Mouse (Mus musculus): ENCODE results near the gene Cdkn2aip.

Gene Cdkn2aip

DNA sequence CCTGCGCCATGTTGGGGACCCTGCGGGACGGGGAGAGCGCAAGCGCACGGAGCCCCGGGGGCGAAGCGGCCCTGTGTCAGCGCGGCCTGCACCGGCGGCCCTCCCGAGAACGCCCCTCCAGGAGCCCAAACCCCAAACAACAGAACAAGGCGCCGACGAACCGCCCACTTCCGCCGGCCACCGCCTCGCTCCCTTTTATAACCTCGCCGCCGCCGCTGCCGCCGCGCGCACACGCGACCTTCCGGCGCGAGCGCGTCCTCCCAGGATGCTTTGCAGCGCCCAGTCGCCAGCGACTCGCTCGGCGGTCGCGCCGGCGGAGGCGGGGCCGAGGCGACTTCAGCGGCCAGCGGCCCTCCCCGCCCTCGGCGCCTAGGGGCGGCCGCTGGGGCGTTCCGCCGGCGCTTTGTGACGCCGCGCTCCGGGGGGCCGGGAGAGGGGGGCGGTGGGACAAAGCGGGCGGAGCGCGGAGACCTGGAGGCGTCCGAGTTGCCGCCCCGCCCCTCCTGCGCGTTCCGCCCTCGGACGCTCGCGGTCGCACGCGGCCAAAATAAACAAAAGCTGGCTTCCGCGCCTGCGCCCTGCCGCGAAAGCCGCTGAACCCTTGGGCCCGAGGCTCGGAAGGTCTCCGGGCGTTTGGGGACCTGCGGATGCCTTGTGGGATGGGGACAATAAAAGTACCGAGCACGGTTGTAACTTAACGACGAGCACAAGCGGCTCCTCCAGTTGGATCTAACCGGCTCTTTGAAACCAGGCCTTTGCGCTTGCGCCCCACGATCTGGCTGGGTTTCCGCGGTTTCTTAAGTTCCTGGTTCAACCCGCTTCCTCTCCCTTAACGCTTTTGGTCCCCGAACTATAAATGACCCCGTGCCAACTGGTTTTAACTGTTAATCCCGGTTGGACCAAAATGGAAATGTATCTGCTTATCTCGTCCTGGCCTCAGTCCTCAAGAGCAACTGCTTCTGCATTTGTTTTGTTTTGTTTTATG lies at the start of gene Cdkn2aip:
Cdkn2aip (minus strand) TSS at position 172 of the 985 bp plus-strand sequence.
- DNase-seq (ENCODE audit: extremely low spot score, low spot score) = peak; percentile 95

DNA sequence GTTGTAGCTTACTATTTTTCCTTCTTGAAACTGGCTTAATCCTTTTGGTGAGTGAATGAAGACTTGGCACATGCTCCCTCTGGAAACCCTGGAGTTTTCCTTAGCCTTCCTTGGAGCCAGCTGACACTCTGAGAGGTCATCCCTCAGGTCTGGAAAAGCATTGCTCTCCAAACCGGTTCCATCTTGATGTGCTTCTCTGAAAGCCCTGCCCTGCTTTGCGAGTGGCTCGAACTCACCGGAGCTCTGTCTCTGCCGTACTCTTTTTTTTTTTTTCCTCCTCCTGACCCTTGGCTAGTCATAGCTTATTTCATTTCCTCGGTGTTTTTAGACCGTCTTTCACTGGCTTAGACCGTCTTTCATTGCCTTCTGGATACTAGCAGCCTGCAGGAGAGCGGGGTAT lies 49.5 kb upstream of the Cdkn2aip start:
- DNase-seq (ENCODE audit: extremely low spot score, low spot score) = no peak

DNA sequence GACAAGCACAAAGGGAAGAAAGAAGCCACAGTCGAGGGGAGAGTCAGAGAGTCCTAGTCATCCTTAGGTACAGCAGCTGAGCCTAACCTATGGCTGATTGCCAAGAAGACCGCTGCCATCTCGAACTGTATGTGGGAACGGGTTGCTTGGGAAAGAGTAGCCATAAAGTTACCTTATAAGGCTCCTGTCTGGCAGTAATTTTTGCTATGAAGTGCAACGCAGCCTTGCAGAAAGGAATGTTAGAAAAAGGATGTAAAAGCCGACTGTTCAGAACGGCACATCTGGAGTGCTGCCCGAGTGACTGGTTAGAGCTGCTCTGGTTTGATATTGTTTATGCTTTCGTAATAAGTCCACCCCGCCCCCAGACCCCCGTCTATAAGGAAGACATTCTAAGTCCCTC lies 47.0 kb upstream of the Cdkn2aip start:
- DNase-seq (ENCODE audit: extremely low spot score, low spot score) = no peak

DNA sequence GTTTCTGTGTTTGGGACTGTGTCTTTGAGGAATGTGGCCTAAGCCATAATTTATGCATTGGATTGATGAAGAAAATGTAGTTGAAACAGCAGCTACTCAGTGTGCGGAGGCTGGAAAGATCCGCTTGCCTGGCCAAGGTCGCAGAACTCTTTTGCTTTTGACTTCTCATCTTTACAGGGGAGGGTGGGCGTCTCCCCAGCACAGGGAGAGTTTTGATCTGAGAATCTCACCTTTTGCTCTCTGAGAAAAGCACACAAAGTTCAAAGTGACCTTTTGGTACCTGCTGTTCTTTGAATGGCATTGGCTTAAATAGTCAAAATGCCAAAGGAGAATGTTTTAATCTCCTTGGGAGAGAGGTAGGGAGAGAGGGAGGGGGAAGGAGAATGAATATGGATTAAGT lies 46.5 kb upstream of the Cdkn2aip start:
- DNase-seq (ENCODE audit: extremely low spot score, low spot score) = no peak

DNA sequence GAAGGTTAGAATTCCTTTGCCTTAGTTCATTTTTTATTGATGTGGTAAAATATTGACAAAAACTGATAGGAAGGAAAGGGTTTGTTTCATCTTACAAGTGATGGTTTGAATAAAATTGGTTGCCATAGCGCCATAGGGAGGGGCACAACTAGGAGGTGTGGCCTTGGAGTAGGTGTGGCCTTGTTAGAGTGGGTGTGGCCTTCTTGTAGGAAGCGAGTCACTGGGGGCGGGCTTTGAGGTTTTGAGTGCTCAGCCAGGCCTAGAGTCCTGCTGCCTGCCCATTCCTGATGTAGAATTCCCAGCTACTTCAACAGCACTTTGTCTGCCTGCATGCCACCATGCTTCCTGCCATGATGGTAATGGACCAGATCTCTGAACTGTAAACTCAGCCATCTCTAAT lies 39.4 kb upstream of the Cdkn2aip start:
- DNase-seq (ENCODE audit: extremely low spot score, low spot score) = no peak

DNA sequence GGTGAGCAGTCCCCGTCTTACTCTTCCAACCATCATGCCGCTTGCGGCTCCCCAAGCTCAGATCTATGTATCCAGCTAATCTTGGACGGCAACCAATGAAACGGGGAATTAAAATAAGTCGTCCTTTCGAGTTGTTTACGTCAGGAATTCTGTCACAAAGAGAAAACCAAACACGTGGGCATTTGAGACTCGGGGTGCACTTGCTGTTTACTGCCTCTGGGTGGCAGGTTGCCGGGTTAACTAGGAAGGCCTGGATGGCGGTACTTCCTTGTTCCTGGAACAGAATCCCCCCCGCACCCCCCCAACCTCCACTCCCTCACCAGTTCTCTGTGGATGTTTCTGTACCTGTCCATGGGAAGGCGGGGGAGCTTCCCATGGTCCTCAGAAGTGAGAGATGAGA lies 36.4 kb upstream of the Cdkn2aip start:
- no peak for DNase-seq (ENCODE audit: extremely low spot score, low spot score)

DNA sequence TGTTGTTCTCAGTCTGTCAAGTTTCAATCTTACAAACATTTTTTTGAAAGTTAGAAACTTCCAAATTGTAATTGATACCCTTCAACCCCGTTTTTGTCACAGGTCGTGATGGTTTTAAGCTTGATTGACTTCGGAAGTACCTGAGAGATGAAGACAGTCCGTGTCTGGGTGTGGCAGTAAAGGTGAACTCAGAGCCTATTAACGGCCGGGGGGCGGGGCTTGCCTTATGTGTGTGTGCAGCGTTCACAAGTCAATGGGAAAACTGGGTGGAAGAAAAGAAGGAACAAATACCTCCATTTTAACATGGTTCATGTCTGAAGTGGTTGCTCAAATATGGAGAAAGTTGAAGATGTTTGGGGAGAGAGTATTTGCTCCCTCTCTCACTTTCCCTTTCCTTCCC lies 35.8 kb upstream of the Cdkn2aip start:
- DNase-seq (ENCODE audit: extremely low spot score, low spot score) = no peak

DNA sequence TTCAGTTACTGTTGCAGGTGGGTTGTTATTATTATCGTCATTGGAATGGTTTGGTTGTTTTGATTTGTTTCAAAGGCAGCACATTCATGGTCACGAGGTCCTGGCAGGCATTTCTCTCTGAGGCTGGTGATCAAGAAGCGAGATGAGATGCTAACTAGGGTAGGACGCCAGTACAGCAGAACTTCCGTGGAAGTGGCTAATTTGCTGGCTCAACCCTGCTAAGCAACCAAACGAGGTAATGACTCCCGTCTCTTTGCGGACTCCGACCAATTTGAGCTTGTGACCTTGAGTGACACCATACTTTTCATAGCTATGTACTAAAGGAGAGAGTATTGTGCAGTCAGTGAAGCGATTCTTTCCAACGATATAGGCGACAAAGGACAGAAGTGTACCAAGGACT lies 32.6 kb upstream of the Cdkn2aip start:
- DNase-seq (ENCODE audit: extremely low spot score, low spot score) = no peak

DNA sequence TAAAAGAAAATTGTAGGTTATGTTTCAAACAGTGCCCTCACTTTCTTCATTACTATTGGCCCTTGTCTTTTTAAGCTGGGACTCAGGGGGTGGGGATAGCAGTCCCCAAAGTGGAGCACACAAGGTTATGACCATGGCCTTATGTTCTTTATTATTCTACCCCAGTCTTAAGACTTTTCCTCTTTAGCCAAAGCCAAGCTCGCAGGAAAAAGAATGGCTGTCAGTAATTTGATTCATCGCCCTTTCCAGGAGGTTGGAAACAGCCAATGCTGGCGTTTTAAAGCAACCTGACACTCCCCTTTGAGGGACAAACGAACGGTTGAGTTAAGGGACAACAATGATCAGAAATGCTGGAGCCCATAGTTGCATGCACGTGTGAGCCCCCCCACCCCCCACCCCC lies 32.1 kb upstream of the Cdkn2aip start:
- DNase-seq (ENCODE audit: extremely low spot score, low spot score) = no peak

DNA sequence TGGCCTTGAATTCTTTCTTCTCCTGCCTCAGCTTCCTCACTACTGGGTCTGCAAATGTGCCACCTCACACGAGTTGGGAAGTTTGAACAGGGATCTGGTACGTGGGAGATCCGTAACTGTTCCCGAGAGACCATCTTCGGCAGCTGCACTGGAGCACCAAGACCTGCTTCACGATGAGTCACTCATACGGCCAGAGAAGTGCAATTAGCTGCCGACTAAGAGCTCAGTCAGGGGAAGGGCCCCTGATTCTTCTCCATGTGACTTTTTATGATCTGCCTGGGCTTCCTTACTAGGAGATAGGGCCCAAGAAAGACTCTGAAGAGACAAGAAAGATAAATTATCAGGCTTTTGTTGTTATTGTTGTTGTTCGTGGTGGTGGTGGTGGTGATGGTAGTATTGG lies 31.1 kb upstream of the Cdkn2aip start:
- DNase-seq (ENCODE audit: extremely low spot score, low spot score) = no peak

DNA sequence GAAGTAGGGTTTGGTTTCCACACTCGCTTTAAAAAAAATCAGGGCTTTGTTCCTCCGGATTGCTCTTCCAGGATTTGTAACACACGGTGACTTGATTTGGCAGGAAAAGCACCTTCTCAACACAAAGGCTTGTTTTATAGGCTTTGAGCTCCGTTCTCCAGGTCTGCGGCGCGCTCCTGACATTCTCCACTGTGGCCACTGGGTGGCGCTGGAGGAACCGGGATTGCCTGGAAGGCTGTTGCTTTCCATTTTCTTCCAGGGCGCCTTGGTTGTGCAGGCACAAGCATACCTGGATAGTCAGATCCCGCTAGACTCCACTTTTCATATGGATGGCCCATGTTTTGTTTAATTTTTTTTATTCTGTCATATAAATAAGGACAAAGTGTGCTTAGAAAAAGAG lies 29.7 kb upstream of the Cdkn2aip start:
- DNase-seq (ENCODE audit: extremely low spot score, low spot score) = peak; percentile 91

DNA sequence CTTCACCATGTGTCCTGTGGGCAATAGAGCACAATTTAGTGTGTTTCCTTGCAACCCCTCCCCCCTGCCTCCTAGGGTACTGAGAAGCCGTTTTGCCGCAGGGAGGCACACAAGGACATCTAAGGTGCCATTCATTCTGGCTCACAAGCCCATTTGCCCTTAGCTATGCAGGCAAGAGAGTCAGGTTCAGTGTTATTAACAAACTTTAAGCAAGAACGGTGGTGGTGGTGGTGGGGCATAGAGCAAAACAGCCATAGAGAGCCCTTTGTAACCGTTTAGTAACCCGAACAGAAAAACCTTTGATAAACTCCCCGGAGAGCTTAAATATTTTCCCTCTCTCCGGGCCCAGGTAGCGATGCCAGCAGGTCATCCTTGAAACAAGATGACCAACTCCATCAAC lies 29.3 kb upstream of the Cdkn2aip start:
- no peak for DNase-seq (ENCODE audit: extremely low spot score, low spot score)

DNA sequence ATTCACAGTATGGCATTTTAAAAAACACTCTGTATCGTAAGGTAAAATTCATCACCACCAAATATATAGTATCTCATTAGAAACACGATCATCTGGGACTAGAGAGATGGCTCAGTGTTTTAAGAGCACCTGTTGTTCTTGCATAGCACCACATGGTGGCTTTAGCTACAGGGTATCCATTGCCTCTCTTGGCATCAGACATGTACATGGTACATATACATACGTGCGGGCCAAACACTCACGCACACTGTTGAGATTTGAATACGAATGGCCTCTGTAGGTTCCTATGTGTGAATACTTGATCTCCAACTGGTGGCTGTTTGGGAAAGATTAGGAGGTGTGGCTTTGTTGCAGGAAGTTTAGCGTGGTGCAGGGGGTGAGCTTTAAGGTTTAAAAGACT lies 28.6 kb upstream of the Cdkn2aip start:
- no peak for DNase-seq (ENCODE audit: extremely low spot score, low spot score)

DNA sequence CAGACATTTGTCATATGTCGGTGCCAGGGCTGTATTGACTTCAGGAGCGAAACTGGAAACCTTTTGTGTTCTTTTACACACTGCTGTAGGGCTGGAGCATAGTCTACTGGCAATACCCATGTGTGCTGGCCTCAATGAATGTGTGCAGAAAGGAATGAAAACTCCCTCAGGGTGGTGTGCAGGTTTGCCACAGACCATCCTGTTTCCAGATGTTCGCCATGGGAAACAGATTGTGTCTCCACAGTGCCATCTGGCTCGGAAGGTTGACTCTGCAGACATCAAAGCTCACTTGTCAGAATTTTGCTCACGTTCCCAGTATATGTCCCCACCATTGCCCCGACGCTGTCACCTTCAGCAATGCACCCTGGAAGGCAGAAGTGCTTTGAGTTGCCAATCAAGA lies 23.4 kb upstream of the Cdkn2aip start:
- DNase-seq (ENCODE audit: extremely low spot score, low spot score) = peak; percentile 38

DNA sequence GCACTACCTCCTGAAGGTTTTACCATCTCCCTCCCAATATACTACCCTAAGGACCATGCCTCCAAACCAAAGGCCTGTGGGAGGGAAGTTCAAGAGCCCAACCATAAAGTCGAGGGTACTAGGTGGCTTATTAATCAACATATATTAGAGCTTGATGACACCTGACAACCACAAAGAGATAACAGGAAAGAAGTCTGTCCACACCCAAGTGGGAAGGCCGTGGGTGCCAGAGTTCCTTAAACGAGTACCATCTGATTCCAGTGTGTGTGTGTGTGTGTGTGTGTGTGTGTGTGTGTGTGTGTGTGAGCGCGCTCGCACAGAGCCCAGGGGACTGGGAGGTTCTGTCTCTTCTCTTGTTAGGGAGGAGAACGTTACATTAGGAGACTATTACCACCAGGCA lies 15.6 kb upstream of the Cdkn2aip start:
- DNase-seq (ENCODE audit: extremely low spot score, low spot score) = no peak

DNA sequence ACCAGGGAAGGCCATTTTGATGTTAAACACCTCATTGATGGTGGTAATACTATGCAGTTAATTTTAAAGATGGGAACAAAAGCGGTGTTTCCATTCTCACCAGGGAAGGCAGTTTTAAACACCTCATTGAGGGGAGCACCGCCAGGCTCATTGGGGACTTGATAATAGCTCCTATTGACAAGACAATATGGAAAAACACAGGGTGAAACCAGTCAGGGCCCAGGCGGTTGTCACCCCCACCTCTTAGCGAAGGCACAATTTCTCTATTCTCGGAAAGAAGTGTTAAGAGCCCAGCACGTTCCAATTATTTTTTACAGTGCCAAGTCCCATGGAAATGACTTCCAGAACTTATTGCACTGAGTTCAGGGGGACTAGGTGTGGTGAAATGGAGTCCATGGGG lies 13.2 kb upstream of the Cdkn2aip start:
- DNase-seq (ENCODE audit: extremely low spot score, low spot score) = no peak

DNA sequence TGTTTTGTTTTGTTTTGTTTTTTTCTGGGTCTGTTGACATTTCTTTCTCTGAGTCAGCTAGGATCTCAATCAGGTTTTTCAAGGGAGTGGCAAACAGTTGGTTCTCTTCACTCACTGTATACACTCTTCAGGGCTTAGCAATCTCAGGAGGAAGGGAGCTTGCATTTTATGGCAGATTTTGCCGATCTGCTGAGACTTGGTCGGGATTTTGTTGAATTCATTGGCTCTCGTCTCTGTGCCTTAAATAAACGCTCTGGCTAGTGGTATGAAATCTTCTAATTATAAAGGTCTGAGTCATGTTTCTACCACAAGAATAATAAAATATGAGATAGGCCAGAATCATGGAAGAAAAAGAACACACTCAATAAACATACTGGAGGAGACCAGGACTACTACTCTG lies 7.9 kb upstream of the Cdkn2aip start:
- DNase-seq (ENCODE audit: extremely low spot score, low spot score) = no peak

DNA sequence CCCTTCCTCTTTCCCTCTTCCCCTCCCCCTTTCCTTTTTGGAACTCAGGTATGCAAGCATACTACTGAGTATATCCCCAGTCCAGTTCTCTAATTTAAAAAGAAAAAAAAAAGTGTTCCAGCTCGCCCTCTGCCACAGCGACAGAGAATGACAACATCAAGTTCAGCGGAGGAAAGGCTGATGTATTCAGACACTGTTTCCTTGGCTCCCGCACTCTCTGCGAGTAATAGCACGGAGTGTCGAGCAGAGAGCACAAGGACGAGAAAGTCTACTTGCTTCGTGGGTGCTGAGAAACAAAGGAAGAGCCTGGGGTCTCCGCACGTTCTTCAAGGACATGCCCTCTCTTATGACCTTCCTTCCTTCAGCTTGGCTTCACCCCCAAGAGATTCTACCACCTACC lies 4.9 kb upstream of the Cdkn2aip start:
- DNase-seq (ENCODE audit: extremely low spot score, low spot score) = no peak

DNA sequence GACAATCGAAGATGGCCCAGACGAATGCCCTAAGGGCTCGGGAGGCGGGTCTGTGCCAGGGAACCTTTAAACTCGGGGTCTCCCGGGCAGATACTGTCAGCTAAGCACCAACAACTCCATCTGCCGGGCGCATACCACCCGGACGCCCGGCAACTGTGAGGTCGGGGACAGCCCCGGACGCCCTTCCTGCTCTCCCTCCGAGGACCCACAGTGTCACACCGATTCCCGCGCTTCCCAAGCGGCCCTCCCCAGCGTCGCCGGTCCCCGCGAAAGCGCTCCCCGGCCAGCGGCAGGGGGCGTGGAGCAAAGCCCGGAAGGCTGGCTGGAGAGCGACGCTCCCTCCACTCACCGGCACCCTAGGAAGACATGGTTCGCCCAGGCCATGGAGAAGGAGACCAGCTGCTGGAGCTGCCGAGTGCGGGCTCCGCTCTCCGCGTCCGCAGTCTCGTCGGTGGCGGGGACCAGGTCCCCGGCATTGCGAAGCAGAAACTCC lies 515 bp downstream of the Cdkn2aip start:
- peak; percentile 73 for DNase-seq (ENCODE audit: extremely low spot score, low spot score)

DNA sequence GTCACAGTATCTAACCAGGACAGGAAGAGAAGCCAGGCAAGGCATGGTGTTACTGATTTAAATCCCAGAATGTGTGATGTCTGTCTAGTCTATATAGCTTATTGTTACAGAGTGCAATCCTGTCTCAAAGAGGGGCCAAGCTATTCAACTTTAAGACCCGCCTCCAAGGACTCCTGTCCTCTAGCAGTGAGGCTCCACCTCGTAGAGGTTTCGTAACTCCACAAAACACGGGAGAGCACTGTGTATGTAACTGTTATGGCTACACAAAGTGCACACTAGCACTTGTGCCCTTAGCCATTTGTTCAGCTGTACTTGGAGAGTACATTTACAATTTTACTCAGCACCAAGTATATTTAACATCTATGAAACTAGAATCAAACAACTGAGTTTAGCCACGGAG lies 5.6 kb downstream of the Cdkn2aip start:
- DNase-seq (ENCODE audit: extremely low spot score, low spot score) = no peak

DNA sequence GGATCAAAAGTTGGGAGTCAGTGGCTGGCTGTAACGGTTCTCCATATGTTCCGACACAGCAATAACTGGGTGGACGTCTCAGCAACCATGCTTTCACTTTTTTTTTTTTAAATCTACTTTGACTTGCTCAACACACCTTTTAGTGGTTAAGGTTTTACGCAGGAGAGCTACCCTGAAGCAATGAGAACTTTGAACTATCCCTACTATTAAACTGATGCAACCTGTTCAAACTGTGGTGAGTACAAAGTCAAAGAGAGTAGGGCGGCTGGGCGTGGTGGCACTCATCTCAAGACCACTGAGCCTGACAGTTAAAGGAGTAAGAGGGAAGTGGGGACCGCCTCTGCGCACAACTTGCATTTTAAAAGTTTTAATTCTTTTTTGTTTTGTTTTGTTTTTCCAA lies 7.0 kb downstream of the Cdkn2aip start:
- no peak for DNase-seq (ENCODE audit: extremely low spot score, low spot score)

DNA sequence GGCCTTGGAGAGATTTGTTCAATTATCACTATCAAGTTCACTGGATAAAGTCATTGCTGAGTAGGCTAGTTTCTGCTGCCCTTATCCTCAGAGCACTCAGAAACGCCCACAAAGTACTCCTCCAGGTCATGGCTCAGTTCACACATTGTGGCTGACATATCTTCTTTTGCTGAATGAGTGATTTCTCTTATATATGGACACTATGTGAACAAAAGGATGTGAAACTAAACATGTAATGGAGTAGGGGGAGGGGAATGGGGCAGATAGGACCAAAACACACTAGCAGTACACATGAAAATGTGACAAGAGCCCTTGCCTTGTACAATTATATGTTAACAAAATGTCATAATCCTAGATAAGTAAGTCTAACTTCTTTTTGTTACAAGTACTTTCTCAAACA lies 11.4 kb downstream of the Cdkn2aip start:
- DNase-seq (ENCODE audit: extremely low spot score, low spot score) = no peak

DNA sequence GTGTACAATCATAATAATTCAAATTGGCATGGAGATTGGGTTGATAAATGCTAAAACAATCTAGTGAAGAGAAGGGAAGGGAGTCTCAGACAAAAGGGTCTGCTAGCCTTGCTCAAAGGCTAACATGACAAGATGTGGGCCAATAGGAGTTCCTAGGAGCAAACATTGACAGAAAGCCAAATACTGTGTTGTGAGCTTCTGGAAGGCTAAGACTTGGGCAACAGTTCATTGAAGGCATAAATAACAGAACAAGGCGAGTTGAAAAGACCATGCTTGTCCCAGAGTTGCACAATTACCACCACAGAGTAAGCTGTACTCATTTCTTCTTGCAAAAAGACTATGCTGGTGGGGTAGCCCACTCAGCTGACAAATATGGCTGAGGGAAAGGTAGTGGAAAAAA lies 16.0 kb downstream of the Cdkn2aip start:
- DNase-seq (ENCODE audit: extremely low spot score, low spot score) = no peak

Measured in neural tube, embryonic 10.5 days (tissue).